Mouse (Mus musculus) urinary bladder, postnatal 4 days (tissue): Measurements from ENCODE around the gene Rbm45.

Experiments
- DNase-seq, 2 experiments: peaks; one replicate each; pipeline ENCODE4 v3.0.0; 2021 to 2022; ENCODE audit warnings: low spot score in 2 of 2

The Rbm45 gene

GRCm38 (mm10) chr2:76369821-76370655, at the start of gene Rbm45:
Rbm45 (plus strand) TSS chr2:76369984.
- peak; percentile 77 to 87 for DNase-seq

DNA sequence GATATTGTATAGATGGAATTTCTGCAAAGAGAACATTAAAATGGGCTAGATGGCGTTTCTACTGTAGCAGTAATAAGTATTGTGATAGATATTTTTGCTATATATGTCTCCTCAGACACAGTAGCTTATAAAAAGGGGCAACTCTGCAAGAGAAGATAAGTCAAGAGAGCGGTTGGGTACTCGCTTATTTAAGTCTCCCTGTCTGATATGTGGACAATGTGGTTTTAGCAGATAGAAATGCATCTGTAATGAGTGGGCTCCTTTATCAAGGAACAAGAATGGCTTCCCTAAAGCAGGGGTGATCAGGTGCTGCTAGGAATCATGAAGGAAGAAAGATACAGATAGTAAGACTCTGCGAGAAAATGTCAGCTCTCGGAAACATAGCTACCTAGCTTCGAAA, 49.4 kb upstream of the Rbm45 start:
- DNase-seq: no peak

GRCm38 (mm10) chr2:76323185-76323875, 46.5 kb upstream of the Rbm45 start:
- no peak for DNase-seq

- DNase-seq: no peak
These were observed 45.3 kb upstream of the Rbm45 start for GRCm38 (mm10) chr2:76324463-76324862.

DNA sequence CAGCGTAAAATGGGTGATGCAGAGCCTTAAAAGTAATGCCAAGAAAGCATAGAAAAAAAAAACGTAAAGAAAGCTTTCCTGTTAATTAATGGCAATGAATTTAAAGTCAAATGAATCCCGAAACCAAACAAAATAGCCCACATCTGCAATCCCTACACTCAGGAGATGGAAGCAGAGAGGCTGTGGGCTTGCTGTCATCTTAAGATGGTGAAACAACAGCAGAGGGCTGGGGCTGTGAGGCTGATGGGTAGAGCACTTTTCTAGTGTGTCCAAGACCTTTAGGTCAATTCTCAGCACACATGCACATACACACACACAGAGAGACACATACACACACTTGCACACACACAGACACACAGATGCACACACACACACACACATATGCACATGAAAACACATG, 43.6 kb upstream of the Rbm45 start:
- no peak for DNase-seq

GRCm38 (mm10) chr2:76330081-76330480, 39.7 kb upstream of the Rbm45 start:
- DNase-seq: no peak

DNA sequence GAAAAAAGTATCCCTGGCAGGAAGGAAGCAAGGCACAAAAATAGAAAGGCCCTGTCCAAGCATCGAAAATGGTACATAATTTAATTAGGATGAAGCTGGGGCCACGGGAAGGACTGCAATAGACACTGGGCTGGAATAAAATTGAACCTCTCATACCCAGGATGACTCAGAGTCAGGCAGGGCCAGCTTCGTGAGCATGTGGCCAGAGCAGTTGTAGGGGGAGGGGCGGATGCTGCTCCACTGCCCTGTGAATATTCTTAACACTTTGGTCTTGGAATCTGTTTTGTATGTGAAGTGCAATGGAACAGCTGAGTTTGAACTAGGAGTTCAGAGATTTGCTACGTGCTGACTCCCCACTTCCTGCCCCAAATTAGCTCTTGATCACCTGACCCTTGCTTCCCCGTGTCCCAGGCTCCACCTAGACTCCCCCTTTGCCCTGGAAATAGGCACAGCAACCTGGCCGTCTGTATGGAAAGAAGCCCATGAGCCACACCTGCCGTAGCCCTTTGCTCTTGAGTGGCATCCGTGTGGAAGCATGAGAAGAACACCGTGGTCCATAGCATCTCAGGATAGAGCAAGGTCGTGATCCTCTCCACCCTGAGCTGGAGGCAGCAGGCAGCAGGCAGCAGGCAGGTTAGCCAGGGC, 37.5 kb upstream of the Rbm45 start:
- DNase-seq: no peak

DNA sequence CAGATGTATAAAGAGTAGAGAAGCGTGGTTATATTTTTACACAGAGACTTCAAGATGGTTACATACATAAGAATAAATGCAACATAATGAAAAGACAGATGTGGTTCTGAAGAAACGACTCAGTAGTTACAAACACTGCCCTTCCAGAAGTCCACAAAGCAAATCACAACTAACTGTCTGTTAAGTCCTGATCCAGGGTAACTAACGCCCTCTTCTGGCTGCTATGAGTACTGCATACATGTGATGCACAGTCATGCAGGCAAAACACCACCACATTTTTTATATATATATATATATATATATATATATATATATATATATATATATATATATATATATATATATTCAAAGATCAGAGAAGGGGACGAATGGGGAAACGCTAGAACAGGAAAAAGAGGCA, 35.2 kb upstream of the Rbm45 start:
- no peak for DNase-seq

DNA sequence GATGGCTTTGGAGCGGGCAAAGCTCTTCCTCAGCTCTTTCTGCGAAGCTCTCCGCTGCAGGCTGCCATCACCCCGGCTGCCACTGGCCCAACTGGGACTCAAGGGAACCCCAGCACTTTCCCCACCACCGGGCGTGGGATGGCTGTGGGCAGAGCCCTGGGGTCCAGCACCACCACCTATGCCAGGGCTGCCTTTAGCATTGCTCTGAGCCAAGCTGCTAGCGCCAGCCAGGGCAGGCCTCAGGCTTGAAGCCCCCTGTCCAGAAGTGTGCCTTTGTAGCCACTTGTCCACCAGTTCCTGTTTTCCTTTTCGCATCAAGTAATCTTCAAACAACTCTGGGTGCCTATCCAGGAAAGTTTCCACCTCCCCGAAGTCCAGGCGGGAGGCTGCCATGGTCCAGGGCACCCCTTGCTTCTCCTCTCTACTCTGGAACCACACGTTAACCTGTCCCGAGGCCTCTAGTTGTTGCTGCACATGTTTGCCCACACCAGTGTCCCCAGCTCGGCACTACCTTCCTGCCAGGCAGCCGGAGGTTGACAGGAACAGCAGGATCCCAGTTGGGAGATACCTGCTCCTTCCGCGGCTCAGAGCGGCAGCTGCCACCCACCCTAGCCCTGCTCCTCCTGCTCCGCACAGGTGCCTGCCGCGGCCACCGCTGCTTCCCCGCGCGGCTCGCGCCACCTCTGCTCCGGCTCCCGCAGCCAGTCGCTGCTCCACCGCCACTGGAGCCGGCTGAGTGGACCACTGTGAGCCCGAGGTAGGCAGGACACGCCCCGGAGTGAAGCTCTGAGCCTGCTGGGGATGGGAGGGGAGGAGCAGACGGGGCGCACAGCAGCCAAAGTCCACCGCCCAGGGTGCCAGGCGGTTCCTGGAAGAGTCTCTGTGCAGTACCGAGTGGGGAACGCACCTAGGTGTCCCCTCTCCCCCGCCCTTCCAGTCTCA, 31.3 kb upstream of the Rbm45 start, which contains the start of gene Pde11a:
Gene Pde11a, minus strand, starts transcription at position 560 of the 942 bp plus-strand sequence.
- DNase-seq: no peak

GRCm38 (mm10) chr2:76342146-76342545, 27.6 kb upstream of the Rbm45 start:
- DNase-seq: no peak

DNA sequence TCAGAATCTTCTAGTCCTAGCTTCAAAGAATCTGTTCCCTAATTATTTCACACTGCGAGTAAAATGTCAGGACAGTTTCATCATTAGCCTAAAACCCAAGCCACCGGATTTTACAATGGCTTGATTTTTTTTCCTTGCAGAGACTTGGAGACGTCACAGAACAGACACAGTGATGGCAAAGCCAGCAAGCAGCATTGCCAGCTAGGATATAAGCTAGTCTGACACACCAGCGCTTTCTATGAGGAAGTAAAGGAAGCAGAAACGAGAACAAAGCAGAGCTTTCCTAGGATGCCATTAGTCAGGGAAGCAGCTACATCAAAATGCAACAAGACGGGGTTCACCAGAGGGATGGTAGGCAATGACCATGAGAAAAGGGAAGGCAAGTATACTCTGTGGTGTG, 21.9 kb upstream of the Rbm45 start:
- no peak for DNase-seq

GRCm38 (mm10) chr2:76360226-76360625, 9.6 kb upstream of the Rbm45 start, which contains the start of gene Cyct:
Cyct (minus strand) TSS chr2:76360450.
- no peak for DNase-seq

DNA sequence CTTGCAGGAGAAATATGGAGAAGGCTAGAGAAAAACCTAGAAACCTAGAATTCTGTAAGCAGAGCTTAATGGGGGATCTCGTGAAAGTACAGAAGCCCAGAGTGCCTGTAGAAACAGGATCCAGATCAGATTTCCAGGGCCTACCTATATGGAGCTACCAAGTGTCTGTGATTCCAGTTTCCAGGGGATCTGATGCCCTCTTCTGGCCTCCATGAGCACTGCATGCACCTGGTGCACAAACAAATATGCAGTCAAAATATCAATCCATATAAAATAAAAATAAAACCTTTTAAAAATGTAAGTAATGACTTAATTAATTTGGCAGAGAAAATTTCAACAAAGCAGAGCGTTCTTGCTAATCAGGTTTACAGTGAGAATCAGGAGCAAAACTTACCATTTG, 7.7 kb upstream of the Rbm45 start:
- no peak for DNase-seq

- DNase-seq: no peak
These were observed 4.0 kb upstream of the Rbm45 start for GRCm38 (mm10) chr2:76365811-76366210.

DNA sequence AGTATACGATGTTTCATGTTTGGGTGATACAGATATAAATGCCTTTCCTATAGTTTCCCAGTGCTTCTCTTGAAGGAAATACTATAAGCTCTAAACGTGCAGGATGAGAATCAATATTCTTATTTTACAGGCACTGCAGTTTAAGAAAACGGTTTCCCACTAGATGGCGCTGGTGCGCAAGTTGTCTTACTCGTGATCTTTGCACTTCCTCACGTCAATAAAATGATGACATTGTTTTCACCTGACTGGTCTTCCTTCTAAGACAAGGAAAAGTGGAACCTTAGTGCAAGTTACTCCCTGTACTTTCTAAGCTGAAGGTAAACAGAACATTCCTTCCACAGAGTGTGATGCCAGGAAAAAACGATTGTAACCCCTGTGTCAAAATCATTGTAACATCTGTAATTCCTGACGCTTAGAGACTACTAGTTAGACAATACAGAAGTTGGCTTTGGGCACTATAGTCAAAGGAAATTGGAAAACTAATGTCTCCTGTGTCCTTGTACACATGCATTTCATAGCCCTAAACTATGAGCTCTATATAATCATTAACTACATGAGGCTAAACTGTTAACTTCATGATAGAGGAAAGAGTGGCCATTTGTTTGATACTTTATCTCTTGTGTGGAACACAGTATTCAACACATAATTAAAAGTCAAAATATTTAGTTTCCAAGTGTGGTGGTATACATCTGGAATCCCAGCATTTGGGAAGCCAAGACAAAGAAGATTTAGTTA, 2.4 kb upstream of the Rbm45 start:
- DNase-seq: peak; percentile 34 to 85

GRCm38 (mm10) chr2:76368861-76369660, 723 bp upstream of the Rbm45 start:
- DNase-seq: no peak

DNA sequence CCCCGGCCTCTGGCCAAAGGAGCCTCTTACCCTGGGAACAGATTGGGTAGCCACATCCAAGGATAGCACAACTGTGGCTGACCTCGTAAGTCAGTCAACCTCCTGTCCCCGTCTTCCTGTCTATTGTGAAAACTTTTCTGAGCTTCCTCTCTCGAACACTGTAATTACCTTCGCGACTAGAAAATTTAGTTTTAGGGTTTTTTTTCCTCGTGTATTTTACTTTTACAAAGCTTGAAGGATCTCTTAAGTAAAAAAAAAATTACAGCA, 805 bp downstream of the Rbm45 start:
- DNase-seq: no peak

DNA sequence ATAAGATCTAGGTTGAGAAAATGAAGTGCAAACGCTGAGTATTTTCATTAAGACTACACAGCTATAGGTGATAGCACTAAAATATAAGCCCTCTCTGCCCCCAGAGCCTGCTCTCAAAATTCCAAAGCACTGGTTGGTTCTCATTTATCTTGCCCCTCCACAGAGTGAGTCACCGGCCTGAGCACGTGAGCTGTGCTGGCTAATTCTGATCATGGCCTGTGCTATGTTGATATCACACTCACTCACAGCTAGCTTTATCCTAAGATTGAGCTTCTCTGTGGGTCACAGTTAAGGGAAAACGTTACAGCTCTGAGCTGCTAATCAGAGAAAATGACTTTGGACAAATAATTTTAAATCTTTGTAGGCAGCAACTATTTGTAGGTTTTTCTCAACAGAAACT, 2.5 kb downstream of the Rbm45 start:
- no peak for DNase-seq

- DNase-seq: no peak
These were observed 4.9 kb downstream of the Rbm45 start for GRCm38 (mm10) chr2:76374544-76375206.

DNA sequence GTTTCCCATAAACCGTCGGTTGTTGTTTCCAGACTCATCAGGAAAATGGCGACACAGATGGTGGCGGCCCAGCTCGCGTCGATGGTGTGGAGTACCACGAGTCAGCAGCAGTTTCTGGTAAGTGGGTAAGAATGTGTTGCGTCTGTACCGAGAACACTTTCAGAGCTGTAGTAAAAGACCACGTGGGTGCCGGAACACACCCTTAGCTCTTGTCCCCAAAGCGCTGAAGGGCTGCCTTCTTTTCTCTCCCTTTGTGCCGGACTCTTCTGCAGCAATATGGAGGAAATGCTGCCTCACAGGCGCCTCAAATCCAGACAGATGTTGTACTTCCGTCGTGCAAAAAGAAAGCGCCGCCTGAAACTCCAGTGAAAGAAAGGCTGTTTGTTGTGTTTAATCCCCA, 8.9 kb downstream of the Rbm45 start:
- DNase-seq: no peak
